Mouse (Mus musculus): ENCODE results near the gene Ap5s1. TPM values are rescaled to one million over a fixed set of nuclear protein-coding genes. Genes with fewer than 3 reads are reported as not detected.

Gene Ap5s1
- polyA plus RNA-seq, 2 experiments from 2014 or later = 14.8 to 23.9 TPM

Other genes with a start within 250 kb of the Ap5s1 start
- gene Gfra4, start 164.0 kb upstream of the Ap5s1 start, polyA plus RNA-seq (2017; shearing (Covaris generic)) = not detected
- gene Adam33, start 143.3 kb upstream of the Ap5s1 start, polyA plus RNA-seq (2017; shearing (Covaris generic)) = not detected
- gene Siglec1, start 120.3 kb upstream of the Ap5s1 start, polyA plus RNA-seq (2017; shearing (Covaris generic)) = not detected
- under 1 TPM; 0.13 to 0.19 TPM for gene Hspa12b, start 79.8 kb upstream of the Ap5s1 start, polyA plus RNA-seq (2017; shearing (Covaris generic))
- not detected for gene Gm11037, start 73.6 kb upstream of the Ap5s1 start, polyA plus RNA-seq (2017; shearing (Covaris generic))
- 10 to 100 TPM; 37.7 to 47.8 TPM for gene 1700037H04Rik, start 47.0 kb upstream of the Ap5s1 start, polyA plus RNA-seq (2017; shearing (Covaris generic))
- 1 to 10 TPM; 3.0 to 3.1 TPM for gene Cenpb, start 27.0 kb upstream of the Ap5s1 start, polyA plus RNA-seq (2017; shearing (Covaris generic))
- 10 to 100 TPM; 90.4 to 96.2 TPM for gene Cdc25b, start 20.1 kb upstream of the Ap5s1 start, polyA plus RNA-seq (2017; shearing (Covaris generic))
- 1 to 10 TPM in 1 of 2 experiments, not detected in 1; 1.3 TPM for gene Spef1, start 19.8 kb upstream of the Ap5s1 start, polyA plus RNA-seq (2017; shearing (Covaris generic))
- 10 to 100 TPM; 18.8 to 20.4 TPM for gene Mavs, start 27.0 kb downstream of the Ap5s1 start, polyA plus RNA-seq (2017; shearing (Covaris generic))
- 10 to 100 TPM in 1 of 2 experiments, 1 to 10 TPM in 1; 7.6 to 11.9 TPM for gene Pank2, start 55.4 kb downstream of the Ap5s1 start, polyA plus RNA-seq (2017; shearing (Covaris generic))
- under 1 TPM; 0.47 to 0.94 TPM for gene Rnf24, start 145.8 kb downstream of the Ap5s1 start, polyA plus RNA-seq (2017; shearing (Covaris generic))